Mouse (Mus musculus): Measurements from ENCODE around the gene Tff1.
A peak's percentile ranks its signal among the peaks of the same experiment; 100 is the strongest.

Tff1 gene

GRCm38 (mm10) chr17:31152966-31153499 lies 12.0 kb downstream of the Tff1 start:
- DNase-seq: no peak

- DNase-seq: no peak
Observed at GRCm38 (mm10) chr17:31152512-31152911, 12.6 kb downstream of the Tff1 start.

- no peak for DNase-seq
Observed at GRCm38 (mm10) chr17:31145998-31146397, 19.1 kb downstream of the Tff1 start.

GRCm38 (mm10) chr17:31144040-31145037 lies 20.7 kb downstream of the Tff1 start, which contains the start of gene Tff2:
Gene Tff2 (minus strand): TSS chr17:31144282.
- no peak for DNase-seq

- no peak for DNase-seq
Observed at GRCm38 (mm10) chr17:31142116-31142515, 23.0 kb downstream of the Tff1 start.

GRCm38 (mm10) chr17:31138398-31138797 lies 26.7 kb downstream of the Tff1 start:
- DNase-seq: peak; percentile 19 to 43

GRCm38 (mm10) chr17:31136821-31137220 lies 28.3 kb downstream of the Tff1 start:
- DNase-seq: no peak

- no peak for DNase-seq
Observed at GRCm38 (mm10) chr17:31136291-31136690, 28.8 kb downstream of the Tff1 start.

- no peak for DNase-seq
Observed at GRCm38 (mm10) chr17:31134913-31135312, 30.2 kb downstream of the Tff1 start.

- DNase-seq: no peak
Observed at GRCm38 (mm10) chr17:31133776-31134175, 31.3 kb downstream of the Tff1 start.

GRCm38 (mm10) chr17:31131269-31131821 lies 33.7 kb downstream of the Tff1 start:
- DNase-seq: no peak

GRCm38 (mm10) chr17:31129452-31129851 lies 35.6 kb downstream of the Tff1 start, which contains the start of gene Tff3:
Gene Tff3 (minus strand): TSS chr17:31129646.
- DNase-seq: no peak

- no peak for DNase-seq
Observed at GRCm38 (mm10) chr17:31128708-31129318, 36.3 kb downstream of the Tff1 start.

- no peak for DNase-seq
Observed at GRCm38 (mm10) chr17:31125548-31126266, 39.4 kb downstream of the Tff1 start.

GRCm38 (mm10) chr17:31121975-31122374 lies 43.1 kb downstream of the Tff1 start:
- DNase-seq: peak; percentile 20 to 54

- peak; percentile 52 to 79 for DNase-seq
Observed at GRCm38 (mm10) chr17:31119429-31119828, 45.6 kb downstream of the Tff1 start.

GRCm38 (mm10) chr17:31117946-31118345 lies 47.1 kb downstream of the Tff1 start:
- DNase-seq: no peak

- DNase-seq: no peak
Observed at GRCm38 (mm10) chr17:31116063-31116462, 49.0 kb downstream of the Tff1 start.

GRCm38 (mm10) chr17:31113191-31113856 lies 51.8 kb downstream of the Tff1 start:
- DNase-seq: no peak

Data from spleen, adult 18-20 months (tissue).